Mouse (Mus musculus) kidney, embryonic 16.5 days (tissue): ENCODE measurements around the gene Ncs1. TPM values are rescaled to one million over a fixed set of nuclear protein-coding genes. Genes with fewer than 3 reads are reported as not detected.

ENCODE experiments used
- ATAC-seq: fragments of 200-750 bp; cut with Nextera tagmentation; 2 replicates; pipeline ENCODE4 v1.8.0; 2017; ENCODE audit warnings: moderate TSS enrichment; ENCODE audit not compliant: low FRiP score, low TSS enrichment
- H3K27ac ChIP-seq: fragments of 300-500 bp; sonication (generic); 2 replicates; pipeline ENCODE4 v1.5.1; 2014; ENCODE audit warnings: low read length
- H3K27me3 ChIP-seq: fragments of 300-500 bp; sonication (generic); 2 replicates; pipeline ENCODE4 v1.6.1; 2014; ENCODE audit warnings: low read length, control low read depth, mixed read lengths; ENCODE audit not compliant: insufficient read depth
- H3K36me3 ChIP-seq: fragments of 300-500 bp; sonication (generic); 2 replicates; pipeline ENCODE4 v1.6.1; 2014; ENCODE audit warnings: low read length, control low read depth, mixed read lengths; ENCODE audit not compliant: insufficient read depth
- H3K4me1 ChIP-seq: fragments of 300-500 bp; sonication (generic); 2 replicates; pipeline ENCODE4 v1.6.1; 2014; ENCODE audit warnings: low read length, control low read depth, mixed read lengths; ENCODE audit not compliant: insufficient read depth
- H3K4me2 ChIP-seq: fragments of 300-500 bp; sonication (generic); replicated peaks from 2 replicates; pipeline ENCODE4 v1.6.1; 2014; ENCODE audit warnings: low read depth, low read length
- H3K4me3 ChIP-seq: fragments of 300-500 bp; sonication (generic); 2 replicates; pipeline ENCODE4 v1.5.1; 2014; ENCODE audit warnings: mild to moderate bottlenecking, low read length
- H3K9ac ChIP-seq: fragments of 300-500 bp; sonication (generic); replicated peaks from 2 replicates; pipeline ENCODE4 v1.6.1; 2014; ENCODE audit warnings: low read length
- H3K9me3 ChIP-seq: fragments of 300-500 bp; sonication (generic); 2 replicates; pipeline ENCODE4 v1.6.1; 2016; ENCODE audit warnings: low read length, control low read depth
- WGBS: fragments of 180-500 bp; shearing (Covaris S2); extraction: QIAGEN DNeasy Blood & Tissue Kit; methylation state at CpG from one replicate; pipeline ENCODE4 v1.1.7; 2014; 5-methylcytosine and 5-hydroxymethylcytosine counted together
- polyA plus RNA-seq: library from polyadenylated mRNA; unstranded; fragments of >200 nt; fragmentation: Nextera tagmentation; extraction: Ambion mirVana; gene quantifications from 2 replicates; pipeline ENCODE4 v1.2.1, GENCODE M21; 2015

Gene Ncs1
- polyA plus RNA-seq, 1 experiment from 2014 or later, result 41.5 TPM

- Histone ChIP-seq H3K4me3 (0 out of 2 replicates have a peak overlapping the region, but pooled peaks have one; percentile 24), H3K36me3 (no peaks in the 10 kb centered on the region), H3K9me3 (no peaks in the 10 kb centered on the region), H3K9ac (no peak overlapping the region), H3K4me2 (no peak overlapping the region), H3K27ac (no peak overlapping the region), H3K27me3 (no peaks in the 10 kb centered on the region), H3K4me1 (peaks cover 30% of the 10 kb centered on the region)
- WGBS, result 79% methylated on average over 6 of the region's 6 CpGs
- peak; percentile 13; the same call in 1 of the 2 replicates for ATAC-seq
Observed at GRCm38 (mm10) chr2:31239833-31240232, 5.8 kb upstream of the Ncs1 start.

- no peaks in the 10 kb centered on the region for H3K9me3 ChIP-seq
- H3K9ac ChIP-seq, result no peak overlapping the region
- H3K4me2 ChIP-seq, result no peak overlapping the region
- H3K27me3 ChIP-seq, result no peaks in the 10 kb centered on the region
- no peaks in the 10 kb centered on the region for H3K36me3 ChIP-seq
- H3K4me3 ChIP-seq, result no peak overlapping the region
- WGBS, result 14% methylated on average over 7 of the region's 7 CpGs
- no peak overlapping the region for H3K27ac ChIP-seq
- ATAC-seq, result no peak
- peaks cover 40% of the 10 kb centered on the region for H3K4me1 ChIP-seq
Observed at GRCm38 (mm10) chr2:31241639-31242038, 4.0 kb upstream of the Ncs1 start.

- 56% methylated on average over 8 of the region's 8 CpGs for WGBS
Observed at GRCm38 (mm10) chr2:31244216-31244615, 1.4 kb upstream of the Ncs1 start.

GRCm38 (mm10) chr2:31245051-31245450 is 572 bp upstream of the Ncs1 start:
- H3K4me2 ChIP-seq, result peak overlapping the region; percentile 98
- H3K4me3 ChIP-seq, result peak overlapping the region; percentile 87
- H3K9me3 ChIP-seq, result no peaks in the 10 kb centered on the region
- peak overlapping the region; percentile 96 for H3K9ac ChIP-seq
- H3K36me3 ChIP-seq, result no peaks in the 10 kb centered on the region; the same call in 1 of the 2 replicates
- no peaks in the 10 kb centered on the region for H3K27me3 ChIP-seq
- no peak for ATAC-seq
- H3K27ac ChIP-seq, result peak overlapping the region; percentile 64
- H3K4me1 ChIP-seq, result peaks cover 56% of the 10 kb centered on the region
- WGBS, result 13% methylated on average over 5 of the region's 5 CpGs

More at GRCm38 (mm10) chr2:31244216-31244615, 1.4 kb upstream of the Ncs1 start:
- Histone ChIP-seq H3K36me3 (no peaks in the 10 kb centered on the region; the same call in 1 of the 2 replicates), H3K27me3 (no peaks in the 10 kb centered on the region), H3K4me2 (no peak overlapping the region), H3K4me1 (peaks cover 58% of the 10 kb centered on the region), H3K27ac (no peak overlapping the region), H3K9me3 (no peaks in the 10 kb centered on the region), H3K4me3 (no peak overlapping the region), H3K9ac (no peak overlapping the region)
- no peak for ATAC-seq

GRCm38 (mm10) chr2:31246251-31246971 is 788 bp downstream of the Ncs1 start:
- Histone ChIP-seq H3K36me3 (no peaks in the 10 kb centered on the region; the same call in 1 of the 2 replicates), H3K4me3 (peak overlapping the region; percentile 87), H3K4me1 (peaks cover 60% of the 10 kb centered on the region), H3K27ac (peak overlapping the region; percentile 64), H3K9me3 (no peaks in the 10 kb centered on the region), H3K27me3 (no peaks in the 10 kb centered on the region), H3K4me2 (peak overlapping the region; percentile 98), H3K9ac (peak overlapping the region; percentile 96)
- peak; percentile 52 for ATAC-seq
- WGBS, result under 1% methylated on average over 35 of the region's 41 CpGs

- H3K9ac ChIP-seq, result no peak overlapping the region
- no peak overlapping the region for H3K4me2 ChIP-seq
- H3K27ac ChIP-seq, result no peak overlapping the region
- no peak overlapping the region for H3K4me3 ChIP-seq
- H3K4me1 ChIP-seq, result peaks cover 57% of the 10 kb centered on the region
- no peaks in the 10 kb centered on the region for H3K27me3 ChIP-seq
- no peak for ATAC-seq
- H3K36me3 ChIP-seq, result no peaks in the 10 kb centered on the region; the same call in 1 of the 2 replicates
- no peaks in the 10 kb centered on the region for H3K9me3 ChIP-seq
- WGBS, result 84% methylated on average over 6 of the region's 6 CpGs
Observed at GRCm38 (mm10) chr2:31248856-31249255, 3.2 kb downstream of the Ncs1 start.

- ATAC-seq, result no peak
- no peak overlapping the region for H3K4me3 ChIP-seq
- H3K4me1 ChIP-seq, result peaks cover 65% of the 10 kb centered on the region
- H3K36me3 ChIP-seq, result no peaks in the 10 kb centered on the region; the same call in 1 of the 2 replicates
- no peaks in the 10 kb centered on the region for H3K27me3 ChIP-seq
- WGBS, result 94% methylated on average over 4 of the region's 4 CpGs
- no peak overlapping the region for H3K27ac ChIP-seq
- no peak overlapping the region for H3K9ac ChIP-seq
- H3K9me3 ChIP-seq, result no peaks in the 10 kb centered on the region
- H3K4me2 ChIP-seq, result no peak overlapping the region
Observed at GRCm38 (mm10) chr2:31252167-31252566, 6.5 kb downstream of the Ncs1 start.

GRCm38 (mm10) chr2:31253463-31253862 is 7.8 kb downstream of the Ncs1 start:
- Histone ChIP-seq H3K36me3 (no peaks in the 10 kb centered on the region; the same call in 1 of the 2 replicates), H3K9ac (no peak overlapping the region), H3K4me2 (no peak overlapping the region), H3K27ac (peak overlapping the region; percentile 53; the same call in 1 of the 2 replicates), H3K9me3 (no peaks in the 10 kb centered on the region), H3K27me3 (no peaks in the 10 kb centered on the region), H3K4me3 (no peak overlapping the region), H3K4me1 (peaks cover 65% of the 10 kb centered on the region)
- ATAC-seq, result no peak
- WGBS, result 64% methylated on average over 3 of the region's 3 CpGs

GRCm38 (mm10) chr2:31254806-31255205 is 9.2 kb downstream of the Ncs1 start:
- Histone ChIP-seq H3K4me2 (no peak overlapping the region), H3K27me3 (no peaks in the 10 kb centered on the region), H3K4me1 (peaks cover 72% of the 10 kb centered on the region), H3K36me3 (no peaks in the 10 kb centered on the region), H3K9me3 (no peaks in the 10 kb centered on the region), H3K4me3 (no peak overlapping the region), H3K9ac (no peak overlapping the region), H3K27ac (peak overlapping the region; percentile 93)
- no peak for ATAC-seq
- WGBS, result 94% methylated on average over 3 of the region's 3 CpGs
